Mouse (Mus musculus) neural tube, embryonic 14.5 days (tissue): ENCODE results near the gene Cnot2. TPM values are rescaled to one million over a fixed set of nuclear protein-coding genes. Genes with fewer than 3 reads are reported as not detected.
A peak's percentile ranks its signal among the peaks of the same experiment; 100 is the strongest.

Experiments
- ATAC-seq: fragments of 200-750 bp; cut with Nextera tagmentation; 2 replicates; pipeline ENCODE4 v1.8.0; 2017; ENCODE audit warnings: low read depth, mild to moderate bottlenecking, moderate TSS enrichment, moderate library complexity
- H3K27ac ChIP-seq: fragments of 300-500 bp; sonication (generic); 2 replicates; pipeline ENCODE4 v1.5.1; 2014; ENCODE audit warnings: low read depth, mild to moderate bottlenecking, control low read depth, low read length, moderate library complexity, mixed read lengths
- H3K27me3 ChIP-seq: fragments of 300-500 bp; sonication (generic); 2 replicates; pipeline ENCODE4 v1.6.1; 2014; ENCODE audit warnings: low read length; ENCODE audit not compliant: control insufficient read depth, insufficient read depth
- H3K36me3 ChIP-seq: fragments of 300-500 bp; sonication (generic); 2 replicates; pipeline ENCODE4 v1.6.1; 2014; ENCODE audit warnings: low read length, mixed read lengths; ENCODE audit not compliant: control insufficient read depth, insufficient read depth
- H3K4me1 ChIP-seq: fragments of 300-500 bp; sonication (generic); 2 replicates; pipeline ENCODE4 v1.6.1; 2014; ENCODE audit warnings: low read length; ENCODE audit not compliant: control insufficient read depth, insufficient read depth
- H3K4me2 ChIP-seq: fragments of 300-500 bp; sonication (generic); 2 replicates; pipeline ENCODE4 v1.6.1; 2014; ENCODE audit warnings: mild to moderate bottlenecking, low read depth, low read length, control low read depth
- H3K4me3 ChIP-seq: fragments of 300-500 bp; sonication (generic); 2 replicates; pipeline ENCODE4 v1.5.1; 2014; ENCODE audit warnings: low read depth, low read length, control low read depth, mixed read lengths
- H3K9ac ChIP-seq: fragments of 300-500 bp; sonication (generic); replicated peaks from 2 replicates; pipeline ENCODE4 v1.6.1; 2014; ENCODE audit warnings: low read depth, mild to moderate bottlenecking, control low read depth, low read length, mixed read lengths
- H3K9me3 ChIP-seq: fragments of 300-500 bp; sonication (generic); 2 replicates; pipeline ENCODE4 v1.6.1; 2016; ENCODE audit warnings: low read length; ENCODE audit not compliant: control insufficient read depth
- WGBS: fragments of 180-500 bp; shearing (Covaris S2); extraction: QIAGEN DNeasy Blood & Tissue Kit; methylation state at CpG from one replicate; pipeline ENCODE4 v1.1.7; 2014; 5-methylcytosine and 5-hydroxymethylcytosine counted together
- polyA plus RNA-seq: library from polyadenylated mRNA; unstranded; fragments of >200 nt; fragmentation: Nextera tagmentation; extraction: Ambion mirVana; gene quantifications from 2 replicates; pipeline ENCODE4 v1.2.1, GENCODE M21; 2014

The Cnot2 gene
- polyA plus RNA-seq, 1 experiment from 2014 or later: 103 TPM

- no peaks in the 10 kb centered on the region for H3K36me3 ChIP-seq
- peak within 1 kb of the TSS; percentile 76 for H3K4me2 ChIP-seq
- peak within 1 kb of the TSS; percentile 77 for H3K4me3 ChIP-seq
- ATAC-seq: peak; percentile 89
- H3K9ac ChIP-seq: peak within 1 kb of the TSS; percentile 90
- H3K4me1 ChIP-seq: peaks cover 23% of the 10 kb centered on the region
- WGBS: 0% methylated on average over 92 of the region's 92 CpGs
- no peaks in the 10 kb centered on the region for H3K9me3 ChIP-seq
- H3K27me3 ChIP-seq: no peaks in the 10 kb centered on the region; the same call in 1 of the 2 replicates
- H3K27ac ChIP-seq: peak within 1 kb of the TSS; percentile 89
Measured at GRCm38 (mm10) chr10:116473759-116474549, 107.4 kb downstream of the Cnot2 start, which contains the start of gene Kcnmb4. Gene Kcnmb4 (minus strand): TSS chr10:116473878.

- Histone ChIP-seq H3K4me3 (peak overlapping the region; percentile 77), H3K36me3 (no peaks in the 10 kb centered on the region), H3K4me1 (peaks cover 23% of the 10 kb centered on the region), H3K27ac (peak overlapping the region; percentile 89), H3K9ac (peak overlapping the region; percentile 90), H3K4me2 (peak overlapping the region; percentile 76), H3K9me3 (no peaks in the 10 kb centered on the region), H3K27me3 (no peaks in the 10 kb centered on the region; the same call in 1 of the 2 replicates)
- ATAC-seq: peak; percentile 77
- WGBS: under 1% methylated on average over 49 of the region's 78 CpGs
Measured at GRCm38 (mm10) chr10:116473071-116473758, 108.1 kb downstream of the Cnot2 start.

- Histone ChIP-seq H3K9me3 (no peaks in the 10 kb centered on the region), H3K4me2 (peak overlapping the region; percentile 76), H3K4me1 (peaks cover 23% of the 10 kb centered on the region), H3K36me3 (no peaks in the 10 kb centered on the region), H3K9ac (peak overlapping the region; percentile 90), H3K27me3 (no peaks in the 10 kb centered on the region; the same call in 1 of the 2 replicates), H3K27ac (peak overlapping the region; percentile 89; the same call in 1 of the 2 replicates), H3K4me3 (peak overlapping the region; percentile 77)
- ATAC-seq: no peak
- WGBS: 13% methylated on average over 5 of the region's 5 CpGs
Measured at GRCm38 (mm10) chr10:116472579-116472978, 108.7 kb downstream of the Cnot2 start.

GRCm38 (mm10) chr10:116470306-116470925, 110.9 kb downstream of the Cnot2 start:
- Histone ChIP-seq H3K4me2 (peak overlapping the region; percentile 24; the same call in 1 of the 2 replicates), H3K36me3 (no peaks in the 10 kb centered on the region), H3K9me3 (no peaks in the 10 kb centered on the region), H3K9ac (no peak overlapping the region), H3K27ac (no peak overlapping the region), H3K4me3 (peak overlapping the region; percentile 1; the same call in 1 of the 2 replicates), H3K4me1 (peaks cover 23% of the 10 kb centered on the region), H3K27me3 (no peaks in the 10 kb centered on the region; the same call in 1 of the 2 replicates)
- ATAC-seq: no peak
- WGBS: 64% methylated on average over 11 of the region's 11 CpGs

GRCm38 (mm10) chr10:116468094-116468493, 113.2 kb downstream of the Cnot2 start:
- Histone ChIP-seq H3K9ac (no peak overlapping the region), H3K4me2 (no peak overlapping the region), H3K4me1 (peaks cover 16% of the 10 kb centered on the region), H3K4me3 (no peak overlapping the region), H3K27me3 (no peaks in the 10 kb centered on the region; the same call in 1 of the 2 replicates), H3K9me3 (no peaks in the 10 kb centered on the region), H3K27ac (no peak overlapping the region), H3K36me3 (no peaks in the 10 kb centered on the region)
- WGBS: 87% methylated on average over 5 of the region's 5 CpGs
- no peak for ATAC-seq

- no peak overlapping the region for H3K9ac ChIP-seq
- no peak overlapping the region for H3K27ac ChIP-seq
- no peak for ATAC-seq
- 95% methylated on average over 12 of the region's 12 CpGs for WGBS
- no peaks in the 10 kb centered on the region for H3K36me3 ChIP-seq
- H3K4me3 ChIP-seq: no peak overlapping the region
- no peaks in the 10 kb centered on the region for H3K27me3 ChIP-seq
- H3K4me1 ChIP-seq: no peaks in the 10 kb centered on the region
- no peak overlapping the region for H3K4me2 ChIP-seq
- no peaks in the 10 kb centered on the region for H3K9me3 ChIP-seq
Measured at GRCm38 (mm10) chr10:116463753-116464345, 117.5 kb downstream of the Cnot2 start.

GRCm38 (mm10) chr10:116461443-116461842, 119.9 kb downstream of the Cnot2 start:
- Histone ChIP-seq H3K9me3 (no peaks in the 10 kb centered on the region), H3K27me3 (no peaks in the 10 kb centered on the region), H3K27ac (no peak overlapping the region), H3K4me3 (no peak overlapping the region), H3K4me2 (no peak overlapping the region), H3K4me1 (no peaks in the 10 kb centered on the region), H3K36me3 (no peaks in the 10 kb centered on the region), H3K9ac (no peak overlapping the region)
- WGBS: 79% methylated on average over 9 of the region's 9 CpGs
- no peak for ATAC-seq

- 97% methylated on average over 9 of the region's 9 CpGs for WGBS
- no peak overlapping the region for H3K27ac ChIP-seq
- H3K36me3 ChIP-seq: no peaks in the 10 kb centered on the region
- H3K4me1 ChIP-seq: no peaks in the 10 kb centered on the region
- no peak overlapping the region for H3K9ac ChIP-seq
- no peak for ATAC-seq
- no peaks in the 10 kb centered on the region for H3K9me3 ChIP-seq
- H3K27me3 ChIP-seq: no peaks in the 10 kb centered on the region
- H3K4me3 ChIP-seq: no peak overlapping the region
- no peak overlapping the region for H3K4me2 ChIP-seq
Measured at GRCm38 (mm10) chr10:116458786-116459185, 122.5 kb downstream of the Cnot2 start.
